Mouse (Mus musculus) adrenal gland, postnatal 4 days (tissue): ENCODE measurements around the gene Xrcc6. TPM values are rescaled to one million over a fixed set of nuclear protein-coding genes. Genes with fewer than 3 reads are reported as not detected.
"Not testable (repeated sequence)": the region's sequence is repeated elsewhere in the genome, so short reads cannot be mapped to it uniquely, and the experiment has no call there.

ENCODE experiments used
- DNase-seq, 2 experiments: peaks; one replicate each; pipeline ENCODE4 v3.0.0; 2021 to 2022; ENCODE audit warnings: low spot score in 2 of 2, mixed read lengths in 2 of 2
- total RNA-seq, 2 experiments: library from RNA; stranded (reverse); gene quantifications; 2 replicates each; pipeline ENCODE4 v1.2.3; 2021

Xrcc6 gene
- total RNA-seq, 2 experiments from 2014 or later: 89.4 to 92.6 TPM

- DNase-seq: no peak
Observed at GRCm38 (mm10) chr15:81964980-81965545, 22.6 kb upstream of the Xrcc6 start.

GRCm38 (mm10) chr15:81966062-81966829, 21.4 kb upstream of the Xrcc6 start:
- DNase-seq: no peak

GRCm38 (mm10) chr15:81967821-81968220, 19.8 kb upstream of the Xrcc6 start:
- DNase-seq: no peak

GRCm38 (mm10) chr15:81968447-81968846, 19.2 kb upstream of the Xrcc6 start:
- DNase-seq: no peak

- DNase-seq: no peak
Observed at GRCm38 (mm10) chr15:81969173-81969572, 18.5 kb upstream of the Xrcc6 start.

- not testable (repeated sequence) for DNase-seq
Observed at GRCm38 (mm10) chr15:81969635-81970034, 18.0 kb upstream of the Xrcc6 start.

GRCm38 (mm10) chr15:81970498-81970897, 17.1 kb upstream of the Xrcc6 start:
- DNase-seq: not testable (repeated sequence)

GRCm38 (mm10) chr15:81975156-81975555, 12.5 kb upstream of the Xrcc6 start:
- DNase-seq: not testable (repeated sequence)

GRCm38 (mm10) chr15:81980321-81980720, 7.3 kb upstream of the Xrcc6 start, which contains the start of gene 1700029P11Rik:
Gene 1700029P11Rik (plus strand): TSS chr15:81980540.
- no peak for DNase-seq

- no peak for DNase-seq
Observed at GRCm38 (mm10) chr15:81982173-81982572, 5.5 kb upstream of the Xrcc6 start.

GRCm38 (mm10) chr15:81985267-81986161, 2.1 kb upstream of the Xrcc6 start:
- no peak for DNase-seq

GRCm38 (mm10) chr15:81989371-81990062, 1.9 kb downstream of the Xrcc6 start:
- DNase-seq: peak; percentile 74 to 86

- DNase-seq: no peak
Observed at GRCm38 (mm10) chr15:81990549-81990948, 2.9 kb downstream of the Xrcc6 start.

GRCm38 (mm10) chr15:81993992-81994391, 6.4 kb downstream of the Xrcc6 start:
- DNase-seq: no peak

GRCm38 (mm10) chr15:82004257-82004656, 16.6 kb downstream of the Xrcc6 start:
- no peak for DNase-seq

- no peak for DNase-seq
Observed at GRCm38 (mm10) chr15:82011947-82012346, 24.3 kb downstream of the Xrcc6 start.

GRCm38 (mm10) chr15:82014745-82015391, 27.2 kb downstream of the Xrcc6 start:
- DNase-seq: no peak

- peak in 1 of 2 experiments; percentile 10 for DNase-seq
Observed at GRCm38 (mm10) chr15:82015392-82016100, 27.9 kb downstream of the Xrcc6 start.

GRCm38 (mm10) chr15:82016101-82016808, 28.6 kb downstream of the Xrcc6 start:
- DNase-seq: peak; percentile 99
